Mouse (Mus musculus): ENCODE results near the gene Usp5. TPM values are rescaled to one million over a fixed set of nuclear protein-coding genes. Genes with fewer than 3 reads are reported as not detected.
A peak's percentile ranks its signal among the peaks of the same experiment; 100 is the strongest.
"Not testable (repeated sequence)": the region's sequence is repeated elsewhere in the genome, so short reads cannot be mapped to it uniquely, and the experiment has no call there.

Gene Usp5
- polyA plus RNA-seq, 1 experiment from 2014 or later = 223 TPM

- no peak overlapping the region for H3K9ac ChIP-seq (ENCODE audit: low read depth, low read length)
- no peak for ATAC-seq
- H3K27me3 ChIP-seq (ENCODE audit: control insufficient read depth, insufficient read depth, low read depth, low read length) = no peaks in the 10 kb centered on the region
- no peak overlapping the region for H3K4me2 ChIP-seq (ENCODE audit: low read length)
- peaks cover 22% of the 10 kb centered on the region for H3K4me1 ChIP-seq (ENCODE audit: control insufficient read depth, insufficient read depth, low read length)
- no peak overlapping the region for H3K4me3 ChIP-seq (ENCODE audit: low read depth, low read length)
- no peak overlapping the region for H3K27ac ChIP-seq (ENCODE audit: low read length)
- no peaks in the 10 kb centered on the region; the same call in 1 of the 2 replicates for H3K9me3 ChIP-seq (replicated peaks; ENCODE audit: control insufficient read depth, low read length, poor library complexity, severe bottlenecking)
- 97% methylated on average over 3 of the region's 3 CpGs for WGBS
- H3K36me3 ChIP-seq (ENCODE audit: control insufficient read depth, insufficient read depth, low read length) = no peaks in the 10 kb centered on the region
Observed at GRCm38 (mm10) chr6:124804341-124804740, 24.9 kb downstream of the Usp5 start.

- 98% methylated on average over 4 of the region's 4 CpGs for WGBS
- not testable (repeated sequence) for H3K9ac ChIP-seq (ENCODE audit: low read depth, low read length); H3K27me3 ChIP-seq (ENCODE audit: control insufficient read depth, insufficient read depth, low read depth, low read length); H3K27ac ChIP-seq (ENCODE audit: low read length); H3K4me2 ChIP-seq (ENCODE audit: low read length); H3K36me3 ChIP-seq (ENCODE audit: control insufficient read depth, insufficient read depth, low read length); H3K9me3 ChIP-seq (replicated peaks; ENCODE audit: control insufficient read depth, low read length, poor library complexity, severe bottlenecking); H3K4me3 ChIP-seq (ENCODE audit: low read depth, low read length); ATAC-seq
- H3K4me1 ChIP-seq (ENCODE audit: control insufficient read depth, insufficient read depth, low read length) = peaks cover 16% of the 10 kb centered on the region
Observed at GRCm38 (mm10) chr6:124803691-124804090, 25.6 kb downstream of the Usp5 start.

DNA sequence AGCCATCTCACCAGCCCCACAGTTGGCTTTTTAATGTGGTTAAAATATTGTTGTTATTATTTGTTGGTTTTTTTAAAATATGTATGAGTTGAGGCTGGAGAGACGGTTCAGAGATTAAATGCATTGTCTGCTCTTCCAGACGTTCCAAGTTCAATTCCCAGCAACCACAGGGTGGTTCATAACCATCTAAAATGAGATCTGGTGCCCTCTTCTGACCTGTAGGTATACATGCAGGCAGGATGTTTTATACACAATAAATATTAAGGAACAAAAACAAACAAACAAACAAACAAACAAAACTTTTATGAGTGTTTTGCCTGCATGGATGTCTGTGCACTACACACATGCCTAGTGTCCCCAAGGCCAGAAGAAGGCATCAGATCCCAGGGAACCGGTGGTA is 26.2 kb downstream of the Usp5 start:
- H3K9me3 ChIP-seq (replicated peaks; ENCODE audit: control insufficient read depth, low read length, poor library complexity, severe bottlenecking) = no peaks in the 10 kb centered on the region; the same call in 1 of the 2 replicates
- H3K4me1 ChIP-seq (ENCODE audit: control insufficient read depth, insufficient read depth, low read length) = peaks cover 10% of the 10 kb centered on the region
- no peak for ATAC-seq
- no peak overlapping the region for H3K27ac ChIP-seq (ENCODE audit: low read length)
- WGBS = 69% methylated on average over 3 of the region's 3 CpGs
- H3K27me3 ChIP-seq (ENCODE audit: control insufficient read depth, insufficient read depth, low read depth, low read length) = no peaks in the 10 kb centered on the region
- H3K9ac ChIP-seq (ENCODE audit: low read depth, low read length) = no peak overlapping the region
- no peak overlapping the region for H3K4me3 ChIP-seq (ENCODE audit: low read depth, low read length)
- H3K36me3 ChIP-seq (ENCODE audit: control insufficient read depth, insufficient read depth, low read length) = no peaks in the 10 kb centered on the region
- H3K4me2 ChIP-seq (ENCODE audit: low read length) = no peak overlapping the region

DNA sequence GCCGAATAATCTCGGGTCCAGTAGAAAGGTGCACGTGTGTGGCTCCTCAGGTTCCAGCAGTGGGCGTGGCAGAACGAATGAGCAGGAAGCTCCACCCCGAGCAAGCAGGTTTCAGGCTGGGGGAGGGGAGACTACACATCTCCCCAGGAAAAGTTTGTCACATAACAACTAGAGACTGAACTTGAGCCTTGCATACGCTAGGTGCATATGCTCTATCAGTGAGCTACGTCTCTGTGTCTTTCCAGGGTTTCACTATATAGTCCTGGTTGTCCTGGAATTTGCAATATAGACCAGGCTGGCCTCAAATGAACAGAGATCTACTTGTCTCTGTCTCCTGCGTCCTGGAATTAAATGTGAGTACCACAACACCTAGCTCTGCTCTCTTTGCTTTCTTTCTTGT is 26.9 kb downstream of the Usp5 start:
- H3K27me3 ChIP-seq (ENCODE audit: control insufficient read depth, insufficient read depth, low read depth, low read length); H3K27ac ChIP-seq (ENCODE audit: low read length); H3K4me2 ChIP-seq (ENCODE audit: low read length); H3K4me1 ChIP-seq (ENCODE audit: control insufficient read depth, insufficient read depth, low read length); H3K9me3 ChIP-seq (replicated peaks; ENCODE audit: control insufficient read depth, low read length, poor library complexity, severe bottlenecking); H3K9ac ChIP-seq (ENCODE audit: low read depth, low read length); ATAC-seq; H3K36me3 ChIP-seq (ENCODE audit: control insufficient read depth, insufficient read depth, low read length); H3K4me3 ChIP-seq (ENCODE audit: low read depth, low read length): not testable (repeated sequence)
- WGBS = 18% methylated on average over 5 of the region's 9 CpGs

DNA sequence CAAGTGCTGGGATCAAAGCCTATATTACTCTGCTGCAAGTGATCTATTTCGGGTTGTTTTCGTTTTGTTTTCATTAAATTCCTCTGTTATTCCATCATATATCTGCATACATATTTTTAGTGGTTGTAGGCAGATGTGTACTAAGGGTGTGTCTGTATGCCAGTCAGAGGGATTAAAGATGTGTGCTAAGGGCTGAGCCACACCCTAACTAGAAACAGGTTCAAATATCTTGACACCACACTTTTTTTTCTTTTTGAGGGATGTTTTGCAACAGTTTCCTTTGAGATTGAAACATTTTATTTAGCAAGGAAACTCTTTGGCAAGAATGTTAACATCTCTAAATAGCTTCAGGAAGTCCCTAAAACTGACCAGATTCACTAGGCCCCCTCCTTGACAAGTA is 33.1 kb downstream of the Usp5 start:
- Histone ChIP-seq H3K27ac (ENCODE audit: low read length) (no peak overlapping the region), H3K4me2 (ENCODE audit: low read length) (no peak overlapping the region), H3K27me3 (ENCODE audit: control insufficient read depth, insufficient read depth, low read depth, low read length) (no peaks in the 10 kb centered on the region), H3K9me3 (replicated peaks; ENCODE audit: control insufficient read depth, low read length, poor library complexity, severe bottlenecking) (no peaks in the 10 kb centered on the region), H3K9ac (ENCODE audit: low read depth, low read length) (no peak overlapping the region), H3K4me1 (ENCODE audit: control insufficient read depth, insufficient read depth, low read length) (no peaks in the 10 kb centered on the region), H3K36me3 (ENCODE audit: control insufficient read depth, insufficient read depth, low read length) (no peaks in the 10 kb centered on the region), H3K4me3 (ENCODE audit: low read depth, low read length) (no peak overlapping the region)
- ATAC-seq = no peak
- WGBS = 88% methylated on average over 2 of the region's 2 CpGs

GRCm38 (mm10) chr6:124795781-124796180 is 33.5 kb downstream of the Usp5 start:
- H3K4me2 ChIP-seq (ENCODE audit: low read length) = no peak overlapping the region
- no peaks in the 10 kb centered on the region for H3K36me3 ChIP-seq (ENCODE audit: control insufficient read depth, insufficient read depth, low read length)
- no peaks in the 10 kb centered on the region for H3K27me3 ChIP-seq (ENCODE audit: control insufficient read depth, insufficient read depth, low read depth, low read length)
- H3K4me1 ChIP-seq (ENCODE audit: control insufficient read depth, insufficient read depth, low read length) = no peaks in the 10 kb centered on the region
- WGBS = 82% methylated on average over 4 of the region's 4 CpGs
- no peak overlapping the region for H3K9ac ChIP-seq (ENCODE audit: low read depth, low read length)
- H3K4me3 ChIP-seq (ENCODE audit: low read depth, low read length) = no peak overlapping the region
- ATAC-seq = no peak
- no peaks in the 10 kb centered on the region for H3K9me3 ChIP-seq (replicated peaks; ENCODE audit: control insufficient read depth, low read length, poor library complexity, severe bottlenecking)
- H3K27ac ChIP-seq (ENCODE audit: low read length) = no peak overlapping the region

- H3K9me3 ChIP-seq (replicated peaks; ENCODE audit: control insufficient read depth, low read length, poor library complexity, severe bottlenecking) = no peaks in the 10 kb centered on the region
- ATAC-seq = no peak
Observed at GRCm38 (mm10) chr6:124791911-124792310, 37.4 kb downstream of the Usp5 start.

DNA sequence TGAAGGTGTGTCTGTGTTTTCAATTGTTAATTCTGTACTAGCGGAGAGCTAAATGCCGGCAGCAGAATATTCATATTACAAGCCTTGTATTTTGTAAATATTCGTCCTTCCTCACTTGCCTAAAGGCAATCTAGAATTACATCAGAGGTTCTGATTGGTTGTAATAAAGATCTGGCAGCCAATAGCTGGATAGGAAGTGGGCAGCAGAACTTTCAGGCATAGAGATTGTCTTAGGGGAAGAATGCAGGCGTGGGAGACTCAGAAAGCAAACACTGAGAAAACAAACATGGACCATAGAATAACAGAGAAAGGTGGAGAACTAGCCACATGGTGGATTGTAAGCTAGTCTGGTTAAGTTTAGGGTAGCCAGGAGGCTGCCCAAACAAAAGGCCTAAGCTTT is 39.2 kb downstream of the Usp5 start:
- H3K27ac ChIP-seq (ENCODE audit: low read length) = no peak overlapping the region
- H3K27me3 ChIP-seq (ENCODE audit: control insufficient read depth, insufficient read depth, low read depth, low read length) = no peaks in the 10 kb centered on the region
- no peaks in the 10 kb centered on the region for H3K36me3 ChIP-seq (ENCODE audit: control insufficient read depth, insufficient read depth, low read length)
- 83% methylated on average over 4 of the region's 4 CpGs for WGBS
- no peak overlapping the region for H3K4me2 ChIP-seq (ENCODE audit: low read length)
- no peaks in the 10 kb centered on the region for H3K9me3 ChIP-seq (replicated peaks; ENCODE audit: control insufficient read depth, low read length, poor library complexity, severe bottlenecking)
- no peak overlapping the region for H3K4me3 ChIP-seq (ENCODE audit: low read depth, low read length)
- ATAC-seq = no peak
- H3K4me1 ChIP-seq (ENCODE audit: control insufficient read depth, insufficient read depth, low read length) = no peaks in the 10 kb centered on the region
- no peak overlapping the region for H3K9ac ChIP-seq (ENCODE audit: low read depth, low read length)

More at GRCm38 (mm10) chr6:124791911-124792310, 37.4 kb downstream of the Usp5 start:
- H3K27ac ChIP-seq (ENCODE audit: low read length) = no peak overlapping the region
- H3K4me3 ChIP-seq (ENCODE audit: low read depth, low read length) = no peak overlapping the region
- no peaks in the 10 kb centered on the region for H3K36me3 ChIP-seq (ENCODE audit: control insufficient read depth, insufficient read depth, low read length)
- H3K4me2 ChIP-seq (ENCODE audit: low read length) = no peak overlapping the region
- WGBS = 88% methylated on average over 3 of the region's 3 CpGs
- H3K9ac ChIP-seq (ENCODE audit: low read depth, low read length) = no peak overlapping the region
- H3K4me1 ChIP-seq (ENCODE audit: control insufficient read depth, insufficient read depth, low read length) = no peaks in the 10 kb centered on the region
- H3K27me3 ChIP-seq (ENCODE audit: control insufficient read depth, insufficient read depth, low read depth, low read length) = no peaks in the 10 kb centered on the region

- no peaks in the 10 kb centered on the region for H3K36me3 ChIP-seq (ENCODE audit: control insufficient read depth, insufficient read depth, low read length)
- no peaks in the 10 kb centered on the region for H3K4me1 ChIP-seq (ENCODE audit: control insufficient read depth, insufficient read depth, low read length)
- no peak overlapping the region for H3K4me3 ChIP-seq (ENCODE audit: low read depth, low read length)
- H3K4me2 ChIP-seq (ENCODE audit: low read length) = no peak overlapping the region
- no peaks in the 10 kb centered on the region for H3K27me3 ChIP-seq (ENCODE audit: control insufficient read depth, insufficient read depth, low read depth, low read length)
- 73% methylated on average over 4 of the region's 4 CpGs for WGBS
- no peak overlapping the region for H3K9ac ChIP-seq (ENCODE audit: low read depth, low read length)
- H3K27ac ChIP-seq (ENCODE audit: low read length) = peak overlapping the region; percentile 26; the same call in 1 of the 2 replicates
- H3K9me3 ChIP-seq (replicated peaks; ENCODE audit: control insufficient read depth, low read length, poor library complexity, severe bottlenecking) = no peaks in the 10 kb centered on the region
- ATAC-seq = no peak
Observed at GRCm38 (mm10) chr6:124789519-124789918, 39.8 kb downstream of the Usp5 start.

- Histone ChIP-seq H3K4me2 (ENCODE audit: low read length) (no peak overlapping the region), H3K27ac (ENCODE audit: low read length) (no peak overlapping the region), H3K4me3 (ENCODE audit: low read depth, low read length) (no peak overlapping the region), H3K9me3 (replicated peaks; ENCODE audit: control insufficient read depth, low read length, poor library complexity, severe bottlenecking) (no peaks in the 10 kb centered on the region), H3K9ac (ENCODE audit: low read depth, low read length) (no peak overlapping the region), H3K36me3 (ENCODE audit: control insufficient read depth, insufficient read depth, low read length) (no peaks in the 10 kb centered on the region), H3K4me1 (ENCODE audit: control insufficient read depth, insufficient read depth, low read length) (no peaks in the 10 kb centered on the region), H3K27me3 (ENCODE audit: control insufficient read depth, insufficient read depth, low read depth, low read length) (no peaks in the 10 kb centered on the region)
- ATAC-seq = no peak
- WGBS = 83% methylated on average over 10 of the region's 10 CpGs
Observed at GRCm38 (mm10) chr6:124787722-124788121, 41.6 kb downstream of the Usp5 start.
